Mouse (Mus musculus) hindbrain, embryonic 15.5 days (tissue): ENCODE data around the gene Slk. TPM values are rescaled to one million over a fixed set of nuclear protein-coding genes. Genes with fewer than 3 reads are reported as not detected.

Source experiments
- ATAC-seq: fragments of 200-750 bp; cut with Nextera tagmentation; 2 replicates; pipeline ENCODE4 v1.8.0; 2017; ENCODE audit warnings: low read depth, moderate number of reproducible peaks, moderate TSS enrichment; ENCODE audit not compliant: low FRiP score
- H3K27ac ChIP-seq: fragments of 300-500 bp; sonication (generic); replicated peaks from 2 replicates; pipeline ENCODE4 v1.5.1; 2015; ENCODE audit warnings: mild to moderate bottlenecking, inconsistent platforms
- H3K27me3 ChIP-seq: fragments of 300-500 bp; sonication (generic); 2 replicates; pipeline ENCODE4 v1.6.1; 2015; ENCODE audit warnings: control low read depth, inconsistent platforms
- H3K36me3 ChIP-seq: fragments of 300-500 bp; sonication (generic); 2 replicates; pipeline ENCODE4 v1.6.1; 2015; ENCODE audit warnings: control low read depth, inconsistent platforms
- H3K4me1 ChIP-seq: fragments of 300-500 bp; sonication (generic); replicated peaks from 2 replicates; pipeline ENCODE4 v1.6.1; 2015; ENCODE audit warnings: control low read depth, inconsistent platforms
- H3K4me2 ChIP-seq: fragments of 300-500 bp; sonication (generic); 2 replicates; pipeline ENCODE4 v1.6.1; 2015; ENCODE audit warnings: moderate library complexity, mild to moderate bottlenecking, inconsistent platforms
- H3K4me3 ChIP-seq: fragments of 300-500 bp; sonication (generic); 2 replicates; pipeline ENCODE4 v1.5.1; 2015; ENCODE audit warnings: mild to moderate bottlenecking, inconsistent platforms
- H3K9ac ChIP-seq: fragments of 300-500 bp; sonication (generic); 2 replicates; pipeline ENCODE4 v1.6.1; 2015; ENCODE audit warnings: inconsistent platforms
- H3K9me3 ChIP-seq: fragments of 300-500 bp; sonication (generic); 2 replicates; pipeline ENCODE4 v1.6.1; 2016; ENCODE audit warnings: control low read depth, inconsistent platforms
- WGBS: fragments of 180-500 bp; shearing (Covaris S2); methylation state at CpG from one replicate; pipeline ENCODE4 v1.1.7; 2015; 5-methylcytosine and 5-hydroxymethylcytosine counted together
- polyA plus RNA-seq: library from polyadenylated mRNA; unstranded; fragments of >200 nt; fragmentation: Nextera tagmentation; extraction: Ambion mirVana; gene quantifications from 2 replicates; pipeline ENCODE4 v1.2.1, GENCODE M21; 2015

Slk gene
- polyA plus RNA-seq, 1 experiment from 2014 or later = 5.9 TPM

- 15% methylated on average over 13 of the region's 13 CpGs for WGBS
- Histone ChIP-seq H3K9ac (peak overlapping the region; percentile 71), H3K4me2 (peak overlapping the region; percentile 98), H3K27me3 (no peaks in the 10 kb centered on the region), H3K4me1 (peaks cover 23% of the 10 kb centered on the region), H3K36me3 (no peaks in the 10 kb centered on the region), H3K4me3 (peak overlapping the region; percentile 86), H3K27ac (peak overlapping the region; percentile 93), H3K9me3 (no peaks in the 10 kb centered on the region)
- ATAC-seq = no peak; the same call in 1 of the 2 replicates
Observed at GRCm38 (mm10) chr19:47578581-47579224, 775 bp upstream of the Slk start.

DNA sequence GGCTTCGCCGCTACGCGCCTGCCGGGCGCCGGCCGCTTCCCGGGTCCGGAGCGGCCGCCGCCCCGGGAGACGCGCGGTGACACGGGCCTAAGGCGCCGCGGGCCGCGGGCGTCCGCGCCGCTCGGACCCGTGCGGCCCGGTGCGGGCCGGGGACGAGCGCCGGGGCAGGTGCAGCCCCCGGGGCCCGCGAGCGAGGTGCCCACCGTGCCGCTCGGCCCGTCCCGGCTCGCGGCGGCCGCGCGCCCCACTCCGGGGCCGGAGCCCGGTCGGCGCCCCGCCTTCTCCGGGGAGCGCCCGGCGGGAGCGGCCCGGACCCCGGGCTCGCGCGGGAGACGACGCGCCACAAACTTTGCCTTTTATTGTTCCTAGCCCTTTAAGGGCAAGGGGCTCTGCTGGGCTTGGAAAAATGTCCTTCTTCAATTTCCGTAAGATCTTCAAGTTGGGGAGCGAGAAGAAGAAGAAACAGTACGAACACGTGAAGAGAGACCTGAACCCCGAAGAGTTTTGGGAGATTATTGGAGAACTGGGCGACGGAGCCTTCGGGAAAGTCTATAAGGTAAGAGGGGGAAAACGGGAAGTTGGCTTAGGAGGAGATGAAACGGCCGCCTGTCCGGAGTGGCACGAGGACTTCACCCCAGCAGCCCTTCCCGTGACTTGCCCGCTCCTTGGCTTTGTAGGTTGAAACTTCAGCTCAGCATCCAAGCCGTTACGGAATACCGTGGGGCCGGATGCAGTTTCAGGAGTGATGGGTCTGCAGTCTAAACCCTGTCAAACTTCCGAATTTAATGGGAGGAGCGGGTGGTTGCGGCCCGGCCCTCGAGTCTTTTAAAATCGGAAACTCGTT lies 532 bp downstream of the Slk start:
- Histone ChIP-seq H3K36me3 (no peaks in the 10 kb centered on the region), H3K4me3 (peak overlapping the region; percentile 86), H3K4me2 (peak overlapping the region; percentile 98), H3K9ac (peak overlapping the region; percentile 80), H3K4me1 (peaks cover 23% of the 10 kb centered on the region), H3K27me3 (no peaks in the 10 kb centered on the region), H3K27ac (peak overlapping the region; percentile 93), H3K9me3 (no peaks in the 10 kb centered on the region)
- WGBS = 0% methylated on average over 63 of the region's 96 CpGs
- peak; percentile 75 for ATAC-seq

DNA sequence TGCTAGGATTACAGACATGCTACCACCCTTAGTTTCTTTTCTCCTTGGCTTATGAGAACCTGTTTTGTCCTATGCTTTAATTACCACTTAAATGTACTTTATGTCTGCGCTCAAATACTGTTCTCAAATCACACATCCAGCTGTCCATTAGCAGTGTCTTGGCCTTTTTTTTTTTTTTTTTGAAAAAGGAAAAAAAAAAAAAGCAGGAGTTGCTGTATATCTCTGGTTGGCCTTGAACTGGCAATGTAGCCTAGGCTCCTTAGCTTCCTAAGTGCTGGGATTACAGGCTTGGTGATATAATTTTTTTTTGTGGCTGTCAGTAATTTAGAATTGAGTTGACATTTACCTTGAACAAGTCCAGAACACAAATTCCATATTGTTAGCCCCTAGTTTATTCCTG lies 6.3 kb downstream of the Slk start:
- Histone ChIP-seq H3K9me3 (no peaks in the 10 kb centered on the region), H3K27ac (no peak overlapping the region), H3K4me3 (no peak overlapping the region), H3K27me3 (no peaks in the 10 kb centered on the region), H3K4me1 (peaks cover 18% of the 10 kb centered on the region), H3K36me3 (no peaks in the 10 kb centered on the region), H3K4me2 (no peak overlapping the region), H3K9ac (no peak overlapping the region)
- 80% methylated on average over 1 of the region's 1 CpGs for WGBS
- no peak for ATAC-seq

- Histone ChIP-seq H3K4me1 (peaks cover 6% of the 10 kb centered on the region), H3K27me3 (no peaks in the 10 kb centered on the region), H3K36me3 (no peaks in the 10 kb centered on the region), H3K4me2 (no peak overlapping the region), H3K4me3 (no peak overlapping the region), H3K27ac (no peak overlapping the region), H3K9ac (no peak overlapping the region), H3K9me3 (no peaks in the 10 kb centered on the region)
- ATAC-seq = no peak
- 98% methylated on average over 1 of the region's 1 CpGs for WGBS
Observed at GRCm38 (mm10) chr19:47587009-47587408, 7.5 kb downstream of the Slk start.

- no peak overlapping the region for H3K27ac ChIP-seq
- ATAC-seq = no peak
- no peak overlapping the region for H3K4me2 ChIP-seq
- no peaks in the 10 kb centered on the region; the same call in 1 of the 2 replicates for H3K36me3 ChIP-seq
- H3K4me3 ChIP-seq = no peak overlapping the region
- no peaks in the 10 kb centered on the region for H3K27me3 ChIP-seq
- H3K9ac ChIP-seq = no peak overlapping the region
- no peaks in the 10 kb centered on the region for H3K9me3 ChIP-seq
- WGBS = 59% methylated on average over 3 of the region's 3 CpGs
- H3K4me1 ChIP-seq = no peaks in the 10 kb centered on the region
Observed at GRCm38 (mm10) chr19:47608513-47608912, 29.0 kb downstream of the Slk start.

DNA sequence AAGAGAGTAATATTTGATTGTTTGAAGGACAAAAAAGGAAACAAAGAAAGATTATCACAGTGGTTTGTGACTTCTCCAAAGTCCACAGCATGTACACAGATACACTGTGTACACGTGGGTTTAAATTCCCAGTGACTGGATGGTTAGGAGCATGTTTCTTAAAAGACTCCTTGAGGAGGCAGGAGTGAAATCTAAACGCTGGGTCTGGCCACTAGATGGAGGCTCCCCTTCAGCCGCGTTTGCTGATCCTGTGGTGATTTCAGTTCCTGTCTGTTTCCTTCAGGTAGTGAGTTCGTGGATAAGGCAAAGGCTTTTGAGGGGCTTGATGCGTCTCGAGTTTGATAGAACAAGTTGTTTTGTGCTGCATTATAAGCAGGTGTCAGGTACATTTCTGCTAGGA lies 34.0 kb downstream of the Slk start:
- Histone ChIP-seq H3K9ac (no peak overlapping the region), H3K4me1 (no peaks in the 10 kb centered on the region), H3K36me3 (peaks cover 29% of the 10 kb centered on the region), H3K4me3 (no peak overlapping the region), H3K27ac (no peak overlapping the region), H3K4me2 (no peak overlapping the region), H3K9me3 (no peaks in the 10 kb centered on the region), H3K27me3 (no peaks in the 10 kb centered on the region)
- 64% methylated on average over 7 of the region's 7 CpGs for WGBS
- ATAC-seq = no peak

DNA sequence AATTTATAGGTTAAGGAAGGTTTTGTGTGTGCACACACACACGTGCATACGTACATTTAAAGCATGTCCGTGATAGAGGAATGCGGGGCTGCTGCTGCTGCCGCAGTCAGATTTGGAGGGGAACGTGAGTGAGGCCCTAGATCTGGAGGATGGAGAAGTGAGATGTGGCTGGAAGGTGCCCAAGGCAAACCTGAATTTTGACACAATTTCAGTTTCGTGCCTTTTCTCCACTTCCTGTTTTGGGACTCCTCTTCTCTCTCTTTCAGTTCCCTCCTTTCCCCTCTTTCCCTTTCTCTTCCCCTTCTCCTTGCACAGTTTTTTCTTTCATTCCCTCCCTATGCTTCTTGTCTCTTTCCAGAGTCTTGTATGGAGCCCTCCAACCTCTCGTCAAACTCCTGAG lies 42.0 kb downstream of the Slk start:
- Histone ChIP-seq H3K9me3 (no peaks in the 10 kb centered on the region), H3K4me1 (peaks cover 7% of the 10 kb centered on the region), H3K9ac (no peak overlapping the region), H3K36me3 (peaks cover 37% of the 10 kb centered on the region), H3K4me3 (no peak overlapping the region), H3K27ac (no peak overlapping the region), H3K4me2 (no peak overlapping the region), H3K27me3 (no peaks in the 10 kb centered on the region)
- 83% methylated on average over 8 of the region's 8 CpGs for WGBS
- ATAC-seq = no peak

DNA sequence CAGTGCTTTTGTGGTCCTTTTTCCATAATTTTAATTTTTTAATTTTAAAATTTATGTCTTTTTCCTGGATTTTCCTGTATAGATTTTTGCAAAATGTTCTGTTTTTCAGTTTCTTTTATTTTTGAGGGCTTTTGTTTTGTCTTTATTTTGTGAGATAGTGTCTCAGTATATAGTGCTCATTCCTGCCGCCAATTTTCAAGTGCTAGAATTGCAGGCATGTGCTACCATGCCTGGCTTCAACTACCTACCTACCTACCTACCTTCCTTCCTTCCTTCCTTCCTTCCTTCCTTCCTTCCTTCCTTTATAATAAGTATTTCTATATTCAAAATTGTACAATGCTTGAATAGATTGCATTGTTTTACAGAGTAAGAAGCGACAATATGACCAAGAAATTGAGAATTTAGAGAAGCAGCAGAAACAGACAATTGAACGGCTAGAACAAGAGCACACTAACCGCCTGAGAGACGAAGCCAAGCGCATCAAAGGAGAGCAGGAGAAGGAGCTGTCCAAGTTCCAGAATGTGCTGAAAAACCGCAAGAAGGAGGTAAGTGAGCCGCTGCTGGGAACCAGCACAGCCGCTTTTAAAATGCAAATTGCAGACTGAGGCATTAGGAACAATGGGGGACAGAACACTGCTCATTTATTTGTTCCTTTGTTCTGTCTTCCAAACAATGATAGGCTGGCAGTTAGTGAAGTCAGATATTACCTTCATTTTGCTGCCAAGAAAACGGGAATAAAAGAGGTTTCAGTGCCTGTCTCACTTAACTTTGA lies 45.6 kb downstream of the Slk start:
- ATAC-seq = no peak

GRCm38 (mm10) chr19:47627450-47627849 lies 48.0 kb downstream of the Slk start:
- Histone ChIP-seq H3K9ac (no peak overlapping the region), H3K36me3 (peaks cover 8% of the 10 kb centered on the region; the same call in 1 of the 2 replicates), H3K4me3 (peak overlapping the region; percentile 2; the same call in 1 of the 2 replicates), H3K4me2 (peak overlapping the region; percentile 31), H3K4me1 (peaks cover 7% of the 10 kb centered on the region), H3K27me3 (no peaks in the 10 kb centered on the region), H3K9me3 (no peaks in the 10 kb centered on the region), H3K27ac (no peak overlapping the region)
- ATAC-seq = no peak
- 50% methylated on average over 10 of the region's 10 CpGs for WGBS

More for the DNA sequence above, 45.6 kb downstream of the Slk start:
- Histone ChIP-seq H3K27ac (peak overlapping the region; percentile 53), H3K4me3 (no peak overlapping the region), H3K9me3 (no peaks in the 10 kb centered on the region), H3K36me3 (peaks cover 16% of the 10 kb centered on the region), H3K4me2 (no peak overlapping the region), H3K9ac (no peak overlapping the region), H3K27me3 (no peaks in the 10 kb centered on the region), H3K4me1 (peaks cover 7% of the 10 kb centered on the region)
- WGBS = 24% methylated on average over 10 of the region's 10 CpGs

GRCm38 (mm10) chr19:47629068-47629467 lies 49.6 kb downstream of the Slk start:
- no peak for ATAC-seq
- H3K27me3 ChIP-seq = no peaks in the 10 kb centered on the region
- no peak overlapping the region for H3K9ac ChIP-seq
- H3K27ac ChIP-seq = no peak overlapping the region
- H3K4me3 ChIP-seq = no peak overlapping the region
- peaks cover 7% of the 10 kb centered on the region for H3K4me1 ChIP-seq
- H3K36me3 ChIP-seq = no peaks in the 10 kb centered on the region
- H3K4me2 ChIP-seq = no peak overlapping the region
- WGBS = 77% methylated on average over 5 of the region's 5 CpGs
- no peaks in the 10 kb centered on the region for H3K9me3 ChIP-seq

GRCm38 (mm10) chr19:47630381-47630780 lies 50.9 kb downstream of the Slk start:
- ATAC-seq = no peak
- peaks cover 2% of the 10 kb centered on the region for H3K4me1 ChIP-seq
- H3K27me3 ChIP-seq = no peaks in the 10 kb centered on the region
- no peak overlapping the region for H3K4me3 ChIP-seq
- H3K4me2 ChIP-seq = no peak overlapping the region
- H3K27ac ChIP-seq = no peak overlapping the region
- no peak overlapping the region for H3K9ac ChIP-seq
- 81% methylated on average over 5 of the region's 5 CpGs for WGBS
- no peaks in the 10 kb centered on the region for H3K9me3 ChIP-seq
- no peaks in the 10 kb centered on the region for H3K36me3 ChIP-seq

DNA sequence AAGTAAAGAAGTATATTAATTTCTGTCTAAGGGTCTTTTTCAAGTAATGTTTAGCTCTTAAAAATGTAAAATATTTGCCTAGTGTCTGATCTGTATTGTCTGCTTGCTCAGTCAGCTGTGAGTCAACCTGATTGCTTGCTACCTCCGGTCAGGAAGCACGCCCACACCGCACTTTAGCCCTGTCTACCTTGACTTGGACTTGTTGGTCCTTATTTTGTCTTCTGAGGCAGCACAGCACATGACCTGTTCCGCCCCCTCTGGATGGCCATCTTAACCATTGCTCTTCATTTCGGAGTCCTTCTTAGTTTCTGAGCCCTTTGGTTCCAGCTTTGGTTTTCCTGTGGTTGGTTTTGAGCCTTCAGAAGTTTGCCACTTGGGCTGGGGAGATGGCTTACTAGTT lies 52.3 kb downstream of the Slk start:
- Histone ChIP-seq H3K9me3 (no peaks in the 10 kb centered on the region), H3K27ac (no peak overlapping the region), H3K4me1 (no peaks in the 10 kb centered on the region), H3K4me3 (no peak overlapping the region), H3K9ac (no peak overlapping the region), H3K4me2 (no peak overlapping the region), H3K27me3 (no peaks in the 10 kb centered on the region), H3K36me3 (no peaks in the 10 kb centered on the region)
- 94% methylated on average over 5 of the region's 5 CpGs for WGBS
- no peak for ATAC-seq
